Mouse (Mus musculus): ENCODE measurements around the gene Tceanc2. TPM values are rescaled to one million over a fixed set of nuclear protein-coding genes. Genes with fewer than 3 reads are reported as not detected.

The Tceanc2 gene
- polyA plus RNA-seq, 1 experiment from 2014 or later = 28.3 TPM

Other genes starting within 250 kb of the Tceanc2 start
- 84.4 and 87.0 TPM in 2 replicates for gene Mrpl37, start 112.2 kb downstream of the Tceanc2 start, polyA plus RNA-seq (2016; fragmentation: Nextera tagmentation; extraction: Ambion mirVana)
- gene Cyb5rl, start 112.1 kb downstream of the Tceanc2 start, polyA plus RNA-seq (2016; fragmentation: Nextera tagmentation; extraction: Ambion mirVana) = 4.5 and 5.9 TPM in 2 replicates
- gene Cdcp2, start 82.2 kb downstream of the Tceanc2 start, polyA plus RNA-seq (2016; fragmentation: Nextera tagmentation; extraction: Ambion mirVana) = not detected in 2 replicates
- 321 and 334 TPM in 2 replicates for gene Tmem59, start 717 bp downstream of the Tceanc2 start, polyA plus RNA-seq (2016; fragmentation: Nextera tagmentation; extraction: Ambion mirVana)
- not detected in 2 replicates for gene Ldlrad1, start 30.1 kb upstream of the Tceanc2 start, polyA plus RNA-seq (2016; fragmentation: Nextera tagmentation; extraction: Ambion mirVana)
- 60.2 and 63.5 TPM in 2 replicates for gene Lrrc42, start 74.4 kb upstream of the Tceanc2 start, polyA plus RNA-seq (2016; fragmentation: Nextera tagmentation; extraction: Ambion mirVana)
- 44.4 and 47.1 TPM in 2 replicates for gene Hspb11, start 74.5 kb upstream of the Tceanc2 start, polyA plus RNA-seq (2016; fragmentation: Nextera tagmentation; extraction: Ambion mirVana)
- not detected in 2 replicates for gene Dio1, start 128.1 kb upstream of the Tceanc2 start, polyA plus RNA-seq (2016; fragmentation: Nextera tagmentation; extraction: Ambion mirVana)
- 38.0 and 39.5 TPM in 2 replicates for gene Yipf1, start 135.2 kb upstream of the Tceanc2 start, polyA plus RNA-seq (2016; fragmentation: Nextera tagmentation; extraction: Ambion mirVana)
- 32.5 and 34.2 TPM in 2 replicates for gene Ndc1, start 188.7 kb upstream of the Tceanc2 start, polyA plus RNA-seq (2016; fragmentation: Nextera tagmentation; extraction: Ambion mirVana)

Measured in heart, embryonic 12.5 days (tissue).